Mouse (Mus musculus) frontal cortex, adult 2 months (tissue): ENCODE data around the gene Loxl1. TPM values are rescaled to one million over a fixed set of nuclear protein-coding genes. Genes with fewer than 3 reads are reported as not detected.
"Not testable (repeated sequence)": the region's sequence is repeated elsewhere in the genome, so short reads cannot be mapped to it uniquely, and the experiment has no call there.

Source experiments
- DNase-seq, 2 experiments: peaks; one replicate each; pipeline ENCODE4 v3.0.0; 2022; ENCODE audit warnings: low spot score in 1 of 2; ENCODE audit errors: extremely low spot score in 1 of 2
- polyA plus RNA-seq: library from polyadenylated mRNA; depleted of rRNA; stranded (reverse); fragments of >200 nt; gene quantifications from 2 replicates; pipeline ENCODE4 v1.2.3, GENCODE M21; 2012; rRNA removed

The Loxl1 gene
- polyA plus RNA-seq, 1 experiment = 5.3 TPM

DNA sequence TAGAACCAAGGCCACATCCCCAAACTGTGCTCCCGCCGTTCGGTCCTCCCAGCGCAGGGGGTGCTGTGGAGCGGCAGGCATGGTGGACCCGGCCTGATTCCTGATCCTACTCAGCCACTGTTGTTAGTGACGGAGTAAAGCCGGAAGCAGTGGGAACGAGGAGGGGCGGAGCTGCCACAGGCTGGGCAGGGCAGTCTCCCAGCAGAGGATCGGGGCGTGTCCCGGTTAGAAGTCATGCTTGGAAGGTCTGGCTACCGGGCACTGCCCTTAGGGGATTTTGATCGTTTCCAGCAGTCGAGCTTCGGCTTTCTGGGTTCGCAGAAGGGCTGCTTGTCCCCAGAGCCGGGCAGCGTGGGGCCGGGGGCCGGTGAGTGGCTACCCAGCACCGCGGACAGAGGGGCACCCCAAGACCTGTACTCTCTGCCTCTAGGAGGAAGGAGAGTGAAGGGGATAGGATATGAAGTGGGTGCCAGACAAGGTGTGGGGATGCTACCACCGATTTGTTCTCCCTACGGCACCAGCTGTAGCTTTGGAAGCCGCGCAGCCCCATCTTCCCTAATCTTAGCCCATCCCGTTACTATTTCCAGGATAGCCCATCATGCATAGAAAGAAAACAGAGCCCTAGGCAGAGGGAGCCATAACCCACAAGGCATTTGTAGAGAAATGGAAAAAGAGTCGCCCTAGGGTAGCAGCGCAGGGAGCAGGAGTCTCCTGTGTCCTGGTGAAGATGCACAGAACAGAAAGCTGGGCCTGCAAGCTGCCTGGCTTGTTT, 59.8 kb downstream of the Loxl1 start, which contains the start of gene Stoml1:
Gene Stoml1 (plus strand): TSS at position 132 of the 772 bp plus-strand sequence.
- DNase-seq = peak; percentile 93 to 96

- DNase-seq = not testable (repeated sequence)
Measured at GRCm38 (mm10) chr9:58250730-58251129, 62.3 kb downstream of the Loxl1 start.

DNA sequence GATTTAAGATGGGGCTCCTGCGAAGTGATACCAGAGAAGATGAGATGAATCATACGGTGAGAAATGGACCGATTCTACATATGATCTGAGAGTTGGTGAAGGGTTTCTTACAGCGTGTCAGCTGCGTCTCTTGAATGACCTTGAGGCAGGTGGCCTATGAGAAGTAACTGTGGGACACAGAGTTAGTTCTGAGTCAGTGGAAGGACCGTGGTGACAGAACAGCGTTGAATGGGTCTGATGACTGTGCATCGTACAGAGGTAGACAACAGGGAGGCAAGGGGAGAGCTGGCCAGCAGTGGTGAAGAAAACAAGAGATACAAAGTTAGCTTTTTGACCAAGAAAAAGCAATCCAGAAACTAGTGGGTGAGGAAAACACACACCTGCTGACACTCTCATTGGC, 62.7 kb downstream of the Loxl1 start:
- no peak for DNase-seq

GRCm38 (mm10) chr9:58249592-58250192, 63.3 kb downstream of the Loxl1 start, which contains the start of gene Pml:
Gene Pml (minus strand): TSS chr9:58249786.
- DNase-seq = peak in 1 of 2 experiments; percentile 75

GRCm38 (mm10) chr9:58248746-58249413, 64.1 kb downstream of the Loxl1 start:
- no peak for DNase-seq

- DNase-seq = peak; percentile 66 to 84
Measured at GRCm38 (mm10) chr9:58247064-58247759, 65.8 kb downstream of the Loxl1 start.

- no peak for DNase-seq
Measured at GRCm38 (mm10) chr9:58246083-58246591, 66.8 kb downstream of the Loxl1 start.

DNA sequence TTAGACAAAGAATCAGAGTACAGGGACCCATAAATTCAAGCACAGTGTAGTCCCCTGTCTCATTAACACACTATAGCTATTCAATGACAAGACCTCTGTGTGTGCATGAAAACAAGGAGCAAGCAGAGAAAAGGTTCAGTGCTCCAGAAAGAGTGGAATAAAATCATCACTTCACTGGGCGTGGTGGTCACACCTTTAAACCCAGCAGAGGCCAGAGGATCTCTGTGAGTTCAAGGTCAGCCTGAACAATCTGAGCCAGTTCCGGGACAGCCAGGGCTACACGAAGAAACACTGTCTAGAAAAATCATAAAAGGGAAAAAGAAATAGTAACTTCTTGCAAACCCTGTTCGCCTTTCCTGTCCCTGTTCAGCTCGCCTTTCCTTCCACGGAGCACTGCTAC, 69.3 kb downstream of the Loxl1 start:
- no peak for DNase-seq

GRCm38 (mm10) chr9:58242696-58243095, 70.3 kb downstream of the Loxl1 start:
- DNase-seq = peak in 1 of 2 experiments; percentile 43

DNA sequence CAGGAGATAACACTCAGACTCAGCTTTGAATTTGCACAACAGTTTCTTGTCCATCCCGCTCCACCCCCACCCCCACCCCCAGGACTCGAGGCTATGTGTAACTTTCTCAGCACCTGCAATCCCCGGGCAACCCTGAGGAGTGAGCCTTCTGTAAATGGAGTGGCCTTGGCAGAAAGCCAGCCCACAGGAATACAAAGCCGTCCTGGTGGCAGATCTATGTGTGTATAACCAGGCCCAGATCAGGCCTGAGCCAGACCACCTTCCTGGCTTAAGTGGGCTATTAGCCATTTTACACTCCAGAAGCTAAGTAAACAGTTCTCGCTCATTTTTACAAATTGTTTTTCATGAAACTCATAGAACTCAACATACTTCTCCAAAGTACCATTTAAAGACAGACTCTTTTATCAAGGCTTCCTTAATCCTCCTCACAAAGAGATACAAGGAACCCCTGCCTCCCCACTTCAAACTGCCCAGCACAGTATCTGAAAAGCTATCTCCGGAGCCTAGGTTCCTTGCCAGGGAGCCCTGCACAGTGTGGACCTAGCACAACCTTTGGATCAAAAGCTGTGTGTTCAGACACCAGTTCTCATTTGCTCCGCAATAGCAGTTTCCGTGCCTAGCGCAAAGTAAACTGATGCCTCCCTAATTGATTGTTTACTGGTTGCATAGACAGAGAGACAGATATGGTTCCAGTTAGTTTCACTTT, 71.1 kb downstream of the Loxl1 start:
- no peak for DNase-seq

Other genes starting within 250 kb of the Loxl1 start
- 5.7 and 7.6 TPM in 2 replicates for gene Stra6, start 249.4 kb downstream of the Loxl1 start, polyA plus RNA-seq
- 1.4 and 1.8 TPM in 2 replicates for gene Ccdc33, start 194.4 kb downstream of the Loxl1 start, polyA plus RNA-seq
- gene Islr, start 108.9 kb downstream of the Loxl1 start, polyA plus RNA-seq = 96.8 and 108 TPM in 2 replicates
- gene Islr2, start 108.9 kb downstream of the Loxl1 start, polyA plus RNA-seq = 38.6 and 42.5 TPM in 2 replicates
- gene Pml, start 63.4 kb downstream of the Loxl1 start, polyA plus RNA-seq = 9.5 and 10.0 TPM in 2 replicates
- gene Stoml1, start 60.0 kb downstream of the Loxl1 start, polyA plus RNA-seq = 99.9 and 102 TPM in 2 replicates
- not detected in 2 replicates for gene Tbc1d21, start 57.3 kb upstream of the Loxl1 start, polyA plus RNA-seq
- gene Insyn1, start 175.4 kb upstream of the Loxl1 start, polyA plus RNA-seq = 158 and 162 TPM in 2 replicates
- gene Cd276, start 242.3 kb upstream of the Loxl1 start, polyA plus RNA-seq = 15.8 and 16.2 TPM in 2 replicates